Mouse (Mus musculus) C2C12 (cell line): ENCODE results near the gene Osm.

Experiments used
- CEBPB ChIP-seq: IDR thresholded peaks from one replicate; pipeline ENCODE4 v1.6.1; 2011; ENCODE audit warnings: low read depth, mild to moderate bottlenecking, control low read depth, moderate library complexity
- CTCF ChIP-seq: IDR thresholded peaks from one replicate; pipeline ENCODE4 v1.5.1; 2011; ENCODE audit not compliant: control insufficient read depth, insufficient read depth, insufficient read length
- MAX ChIP-seq: IDR thresholded peaks from one replicate; pipeline ENCODE4 v1.6.1; 2011; ENCODE audit warnings: mild to moderate bottlenecking, control low read depth
- MYOG ChIP-seq: IDR thresholded peaks from one replicate; pipeline ENCODE4 v1.6.1; 2011; ENCODE audit not compliant: control insufficient read depth, insufficient read length; ENCODE audit errors: extremely low read depth
- USF1 ChIP-seq: IDR thresholded peaks from one replicate; pipeline ENCODE4 v1.6.1; 2011; ENCODE audit warnings: low read depth, mild to moderate bottlenecking, control low read depth, moderate library complexity

DNA sequence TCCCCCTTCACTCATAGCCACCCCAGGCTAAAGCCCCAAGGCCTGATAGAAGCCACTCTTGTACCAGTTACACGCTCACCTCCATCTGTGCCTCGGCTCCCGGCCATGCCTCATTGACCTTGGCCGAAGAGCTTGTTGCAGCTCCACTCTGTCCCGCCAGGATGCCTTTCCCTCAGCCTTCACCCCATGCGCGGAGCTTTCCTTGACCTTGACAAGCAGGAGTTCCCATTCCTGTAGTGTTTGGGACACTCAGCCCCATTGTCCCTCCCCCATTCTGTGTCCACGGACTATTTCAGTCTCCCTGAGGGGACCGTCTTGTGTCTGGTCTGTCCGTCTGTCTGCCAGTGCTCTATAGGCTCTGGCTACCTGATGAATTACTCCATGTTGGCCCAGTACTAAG, 23.1 kb upstream of the Osm start:
- TF ChIP-seq CEBPB (no peak), USF1 (no peak), MAX (no peak), CTCF (no peak), MYOG (no peak)
